Mouse (Mus musculus): Measurements from ENCODE around the gene Pmis2.

Pmis2 gene

DNA sequence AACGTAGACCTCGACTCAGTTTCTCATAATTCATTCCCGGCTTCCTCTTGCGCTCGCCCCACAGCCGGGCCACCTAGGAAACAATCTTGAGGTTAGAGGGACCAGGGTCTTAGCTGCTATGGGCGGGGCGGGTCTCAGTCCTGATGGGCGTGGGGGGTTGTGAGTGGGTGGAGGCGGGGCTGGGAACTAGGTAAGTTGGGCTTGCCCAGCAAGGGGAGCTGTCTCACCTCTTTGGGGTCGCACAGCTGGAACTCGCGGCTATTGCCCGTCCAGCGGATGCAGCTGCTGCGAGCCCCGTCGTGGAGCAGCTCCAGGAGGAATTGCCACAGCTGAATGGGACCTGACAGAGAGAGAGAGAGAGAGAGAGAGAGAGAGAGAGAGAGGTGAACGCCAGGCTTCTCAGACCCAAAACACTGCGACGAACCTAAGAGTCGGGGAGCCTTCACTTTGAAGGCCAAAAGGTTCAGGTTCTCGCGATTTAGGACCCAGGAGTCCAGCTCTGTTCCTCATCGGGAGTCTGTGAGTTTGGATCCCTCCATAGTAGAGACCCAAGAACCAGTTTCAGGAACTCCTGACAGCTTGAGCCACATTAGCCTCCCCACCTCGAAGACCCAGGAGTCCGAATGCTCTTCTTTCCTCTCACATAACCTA lies 37.5 kb downstream of the Pmis2 start:
- DNase-seq, result no peak

- no peak for DNase-seq
These were observed 42.4 kb downstream of the Pmis2 start for GRCm38 (mm10) chr7:30629013-30629412.

DNA sequence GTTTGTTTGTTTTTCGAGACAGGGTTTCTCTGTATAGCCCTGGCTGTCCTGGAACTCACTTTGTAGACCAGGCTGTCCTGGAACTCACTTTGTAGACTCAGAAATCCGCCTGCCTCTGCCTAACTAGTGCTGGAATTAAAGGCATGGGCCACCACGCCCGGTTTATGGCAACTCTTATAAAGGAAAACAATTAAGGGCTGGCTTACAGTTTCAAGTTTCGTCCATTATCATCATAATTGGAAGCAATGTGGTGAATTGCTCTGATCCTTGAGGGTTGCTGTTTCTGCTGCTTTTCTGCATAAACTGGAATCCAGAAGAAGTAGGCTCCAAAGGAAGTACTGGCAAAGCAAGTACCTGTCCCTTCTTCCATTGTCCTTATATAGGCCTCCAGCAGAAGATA lies 44.8 kb downstream of the Pmis2 start:
- DNase-seq, result no peak

DNA sequence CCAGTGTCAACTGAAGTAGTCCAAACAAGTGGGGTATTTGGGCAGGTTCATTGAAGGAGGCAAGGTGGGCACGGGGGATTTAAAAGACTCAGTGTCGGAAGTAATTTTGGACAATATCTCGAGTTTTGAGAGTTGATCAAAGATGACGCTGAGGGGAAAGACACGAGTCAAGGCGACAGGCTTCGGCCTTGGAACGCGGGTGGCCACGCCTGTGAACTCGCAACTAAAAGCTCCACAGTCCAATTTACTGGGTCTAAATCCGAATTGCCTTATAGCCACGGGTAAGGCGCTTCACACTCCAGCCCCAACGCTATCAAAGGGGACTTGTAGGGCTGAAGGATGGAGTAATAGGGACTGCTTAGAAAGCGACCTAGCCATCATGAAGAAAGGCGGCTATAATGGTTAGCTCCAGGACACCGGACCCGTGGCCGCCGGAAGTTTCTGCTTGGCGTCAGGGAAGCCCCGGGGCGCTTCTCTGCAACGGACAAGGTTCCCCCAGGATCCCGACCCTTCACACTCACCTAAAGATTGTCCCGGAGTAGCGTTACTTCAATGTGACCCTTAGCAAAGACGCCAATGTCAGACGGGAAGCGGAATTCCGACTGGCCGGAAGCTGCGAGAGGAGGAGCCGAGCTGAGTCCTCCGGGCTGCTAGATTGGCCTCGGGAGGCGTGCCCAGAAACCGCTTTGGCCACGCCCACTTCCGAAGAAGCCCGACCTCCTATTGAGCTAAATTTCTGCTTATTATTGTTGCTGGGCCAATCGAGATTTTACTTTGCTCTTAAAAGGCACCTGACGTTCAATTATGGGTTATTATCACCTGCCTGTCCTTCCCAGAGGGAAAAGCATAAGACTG lies 45.6 kb downstream of the Pmis2 start, which contains the start of gene Cox6b1:
TSS of gene Cox6b1 (minus strand) at position 622 of the 855 bp plus-strand sequence.
- peak; percentile 86 for DNase-seq

Measured in right cerebral cortex, postnatal 4 days (tissue).